Mouse (Mus musculus): ENCODE measurements around the gene E130309D02Rik. TPM values are rescaled to one million over a fixed set of nuclear protein-coding genes. Genes with fewer than 3 reads are reported as not detected.
A peak's percentile ranks its signal among the peaks of the same experiment; 100 is the strongest.

Gene E130309D02Rik
- polyA plus RNA-seq, 1 experiment from 2014 or later, result 68.4 TPM

GRCm38 (mm10) chr5:143272540-143273330 is 42.4 kb downstream of the E130309D02Rik start:
- H3K4me1 ChIP-seq, result peaks cover 26% of the 10 kb centered on the region
- H3K27ac ChIP-seq, result no peak overlapping the region
- H3K9me3 ChIP-seq, result no peaks in the 10 kb centered on the region
- DNase-seq (ENCODE audit: extremely low spot score, low spot score), result no peak
- H3K27me3 ChIP-seq (ENCODE audit: poor library complexity, severe bottlenecking), result peaks cover 18% of the 10 kb centered on the region; the same call in 1 of the 2 replicates
- H3K36me3 ChIP-seq (replicated peaks), result peaks cover 3% of the 10 kb centered on the region; the same call in 1 of the 2 replicates
- 92% methylated on average over 16 of the region's 16 CpGs for WGBS
- H3K4me3 ChIP-seq, result no peak overlapping the region

- Histone ChIP-seq H3K4me3 (no peak overlapping the region), H3K9me3 (no peaks in the 10 kb centered on the region), H3K4me1 (peaks cover 26% of the 10 kb centered on the region), H3K27me3 (ENCODE audit: poor library complexity, severe bottlenecking) (peaks cover 18% of the 10 kb centered on the region; the same call in 1 of the 2 replicates), H3K36me3 (replicated peaks) (peaks cover 3% of the 10 kb centered on the region; the same call in 1 of the 2 replicates), H3K27ac (no peak overlapping the region)
- WGBS, result 77% methylated on average over 3 of the region's 3 CpGs
- DNase-seq (ENCODE audit: extremely low spot score, low spot score), result no peak
Measured at GRCm38 (mm10) chr5:143272108-143272507, 43.1 kb downstream of the E130309D02Rik start.

- 89% methylated on average over 6 of the region's 6 CpGs for WGBS
- H3K4me3 ChIP-seq, result no peak overlapping the region
- no peak for DNase-seq (ENCODE audit: extremely low spot score, low spot score)
- no peaks in the 10 kb centered on the region for H3K9me3 ChIP-seq
- H3K4me1 ChIP-seq, result peaks cover 26% of the 10 kb centered on the region
- no peak overlapping the region for H3K27ac ChIP-seq
- peaks cover 16% of the 10 kb centered on the region; the same call in 1 of the 2 replicates for H3K27me3 ChIP-seq (ENCODE audit: poor library complexity, severe bottlenecking)
- H3K36me3 ChIP-seq (replicated peaks), result peaks cover 3% of the 10 kb centered on the region; the same call in 1 of the 2 replicates
Measured at GRCm38 (mm10) chr5:143271642-143272041, 43.5 kb downstream of the E130309D02Rik start.

DNA sequence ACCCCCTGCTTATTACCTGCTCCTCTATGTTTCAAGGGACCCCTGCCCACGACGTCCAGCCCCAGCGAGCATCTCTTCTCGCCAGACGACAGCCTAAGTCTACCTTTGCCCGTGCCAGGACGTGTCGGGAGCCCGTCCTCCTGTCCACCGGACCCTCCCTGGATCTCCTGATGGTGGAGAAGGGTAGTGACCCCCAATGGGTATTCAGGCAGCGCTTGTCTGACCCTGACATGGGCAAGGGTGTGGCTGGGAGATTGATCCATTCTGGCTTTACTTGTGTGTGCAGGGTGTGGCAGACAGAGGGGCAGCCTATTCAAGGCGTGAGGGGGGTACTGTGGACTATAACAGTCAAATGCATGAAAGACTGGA is 45.0 kb downstream of the E130309D02Rik start:
- Histone ChIP-seq H3K36me3 (replicated peaks) (peaks cover 3% of the 10 kb centered on the region; the same call in 1 of the 2 replicates), H3K4me3 (peak overlapping the region; percentile 99), H3K27me3 (ENCODE audit: poor library complexity, severe bottlenecking) (0 out of 2 replicates have a peak, but pooled peaks cover 5% of the 10 kb centered on the region), H3K27ac (peak overlapping the region; percentile 97), H3K9me3 (no peaks in the 10 kb centered on the region), H3K4me1 (peaks cover 26% of the 10 kb centered on the region)
- DNase-seq (ENCODE audit: extremely low spot score, low spot score), result no peak
- 4% methylated on average over 12 of the region's 12 CpGs for WGBS

GRCm38 (mm10) chr5:143269363-143270150 is 45.6 kb downstream of the E130309D02Rik start, which contains the start of gene Zfp316:
Gene Zfp316, minus strand, starts transcription at chr5:143270022.
- peak; percentile 61 for DNase-seq (ENCODE audit: extremely low spot score, low spot score)
- Histone ChIP-seq H3K27me3 (ENCODE audit: poor library complexity, severe bottlenecking) (no peaks in the 10 kb centered on the region), H3K36me3 (replicated peaks) (peaks cover 9% of the 10 kb centered on the region), H3K9me3 (no peaks in the 10 kb centered on the region), H3K4me1 (peaks cover 26% of the 10 kb centered on the region), H3K27ac (peak within 1 kb of the TSS; percentile 97), H3K4me3 (peak within 1 kb of the TSS; percentile 99)
- under 1% methylated on average over 77 of the region's 79 CpGs for WGBS

- H3K27ac ChIP-seq, result peak overlapping the region; percentile 97
- peak overlapping the region; percentile 99 for H3K4me3 ChIP-seq
- H3K9me3 ChIP-seq, result no peaks in the 10 kb centered on the region
- WGBS, result 28% methylated on average over 8 of the region's 8 CpGs
- no peak for DNase-seq (ENCODE audit: extremely low spot score, low spot score)
- no peaks in the 10 kb centered on the region for H3K27me3 ChIP-seq (ENCODE audit: poor library complexity, severe bottlenecking)
- H3K36me3 ChIP-seq (replicated peaks), result peaks cover 15% of the 10 kb centered on the region
- H3K4me1 ChIP-seq, result peaks cover 26% of the 10 kb centered on the region
Measured at GRCm38 (mm10) chr5:143268985-143269362, 46.2 kb downstream of the E130309D02Rik start.

DNA sequence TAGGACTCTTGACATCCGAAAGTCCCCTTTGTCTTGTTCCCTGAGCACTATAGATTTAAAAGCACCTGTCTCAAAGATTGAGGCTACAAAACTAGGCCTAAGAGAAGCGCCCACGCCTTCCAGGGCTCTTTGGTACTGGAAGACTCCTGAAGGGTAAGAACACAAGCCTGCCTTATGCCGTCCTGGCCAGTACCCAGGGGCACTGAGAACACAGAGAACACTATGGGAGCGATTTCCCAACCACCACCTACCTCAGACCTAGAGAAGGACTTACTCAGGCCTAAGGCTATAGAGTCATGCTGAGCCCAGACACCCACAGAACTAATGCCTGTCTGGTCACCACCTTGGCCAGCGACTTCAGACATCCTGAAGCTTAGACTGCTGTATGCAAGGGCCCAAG is 48.4 kb downstream of the E130309D02Rik start:
- no peak for DNase-seq (ENCODE audit: extremely low spot score, low spot score)
- WGBS, result 88% methylated on average over 6 of the region's 6 CpGs
- no peak overlapping the region for H3K4me3 ChIP-seq
- peaks cover 37% of the 10 kb centered on the region for H3K36me3 ChIP-seq (replicated peaks)
- H3K9me3 ChIP-seq, result no peaks in the 10 kb centered on the region
- H3K27me3 ChIP-seq (ENCODE audit: poor library complexity, severe bottlenecking), result no peaks in the 10 kb centered on the region
- H3K4me1 ChIP-seq, result peaks cover 26% of the 10 kb centered on the region
- no peak overlapping the region for H3K27ac ChIP-seq

- 67% methylated on average over 1 of the region's 1 CpGs for WGBS
- H3K36me3 ChIP-seq (replicated peaks), result peaks cover 50% of the 10 kb centered on the region
- DNase-seq (ENCODE audit: extremely low spot score, low spot score), result no peak
- no peaks in the 10 kb centered on the region for H3K27me3 ChIP-seq (ENCODE audit: poor library complexity, severe bottlenecking)
- H3K4me1 ChIP-seq, result peaks cover 18% of the 10 kb centered on the region
- no peak overlapping the region for H3K4me3 ChIP-seq
- no peak overlapping the region for H3K27ac ChIP-seq
- H3K9me3 ChIP-seq, result no peaks in the 10 kb centered on the region
Measured at GRCm38 (mm10) chr5:143265409-143265808, 49.8 kb downstream of the E130309D02Rik start.

- 94% methylated on average over 10 of the region's 10 CpGs for WGBS
- H3K27ac ChIP-seq, result no peak overlapping the region
- no peaks in the 10 kb centered on the region for H3K27me3 ChIP-seq (ENCODE audit: poor library complexity, severe bottlenecking)
- H3K36me3 ChIP-seq (replicated peaks), result peaks cover 58% of the 10 kb centered on the region
- no peak for DNase-seq (ENCODE audit: extremely low spot score, low spot score)
- H3K4me3 ChIP-seq, result no peak overlapping the region
- peaks cover 12% of the 10 kb centered on the region for H3K4me1 ChIP-seq
- H3K9me3 ChIP-seq, result no peaks in the 10 kb centered on the region
Measured at GRCm38 (mm10) chr5:143264689-143265088, 50.5 kb downstream of the E130309D02Rik start.

- no peak overlapping the region for H3K4me3 ChIP-seq
- H3K27ac ChIP-seq, result no peak overlapping the region
- WGBS, result 96% methylated on average over 8 of the region's 8 CpGs
Measured at GRCm38 (mm10) chr5:143261636-143262035, 53.5 kb downstream of the E130309D02Rik start.

GRCm38 (mm10) chr5:143255802-143256201 is 59.4 kb downstream of the E130309D02Rik start:
- peaks cover 83% of the 10 kb centered on the region for H3K27me3 ChIP-seq (ENCODE audit: poor library complexity, severe bottlenecking)
- H3K9me3 ChIP-seq, result no peaks in the 10 kb centered on the region
- peaks cover 89% of the 10 kb centered on the region for H3K36me3 ChIP-seq (replicated peaks)
- DNase-seq (ENCODE audit: extremely low spot score, low spot score), result no peak
- no peak overlapping the region for H3K4me3 ChIP-seq
- H3K4me1 ChIP-seq, result peaks cover 25% of the 10 kb centered on the region
- H3K27ac ChIP-seq, result no peak overlapping the region
- WGBS, result 71% methylated on average over 5 of the region's 5 CpGs

More at GRCm38 (mm10) chr5:143261636-143262035, 53.5 kb downstream of the E130309D02Rik start:
- Histone ChIP-seq H3K27me3 (ENCODE audit: poor library complexity, severe bottlenecking) (peaks cover 25% of the 10 kb centered on the region), H3K9me3 (no peaks in the 10 kb centered on the region), H3K4me1 (no peaks in the 10 kb centered on the region), H3K36me3 (replicated peaks) (peaks cover 85% of the 10 kb centered on the region)
- no peak for DNase-seq (ENCODE audit: extremely low spot score, low spot score)

DNA sequence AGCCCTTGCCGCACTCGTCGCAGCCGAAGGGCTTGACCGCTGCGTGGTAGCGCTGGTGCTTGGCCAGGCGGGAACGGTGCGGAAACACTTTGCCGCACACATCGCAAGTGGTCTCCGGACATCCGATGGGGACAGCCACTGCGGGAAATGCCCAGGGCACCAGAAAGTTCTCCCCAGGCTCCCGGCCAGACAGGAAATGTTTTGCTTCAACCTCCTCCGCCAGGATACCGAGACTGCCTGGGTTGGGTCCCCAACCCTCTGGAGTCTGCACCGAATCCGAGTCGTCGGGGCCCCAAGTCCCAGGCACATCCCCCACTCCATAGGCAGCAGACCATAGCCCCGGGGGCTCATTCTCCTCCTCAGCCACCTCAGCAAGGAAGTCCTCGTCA is 60.0 kb downstream of the E130309D02Rik start:
- peaks cover 82% of the 10 kb centered on the region for H3K36me3 ChIP-seq (replicated peaks)
- no peak overlapping the region for H3K27ac ChIP-seq
- no peaks in the 10 kb centered on the region for H3K9me3 ChIP-seq
- 6% methylated on average over 24 of the region's 24 CpGs for WGBS
- H3K27me3 ChIP-seq (ENCODE audit: poor library complexity, severe bottlenecking), result peaks cover 90% of the 10 kb centered on the region
- peak overlapping the region; percentile 49 for H3K4me3 ChIP-seq
- peaks cover 25% of the 10 kb centered on the region for H3K4me1 ChIP-seq
- DNase-seq (ENCODE audit: extremely low spot score, low spot score), result no peak
